Mouse (Mus musculus): ENCODE results near the gene Foxc1.

- TF ChIP-seq MAFK (IDR thresholded peaks at IDR 0.05; ENCODE audit: borderline replicate concordance, low read depth, low read length) (no peak), TAL1 (IDR thresholded peaks at IDR 0.05; ENCODE audit: low read length) (no peak), POLR2A (IDR thresholded peaks at IDR 0.05; ENCODE audit: control insufficient read depth in 1 of 2, insufficient read depth in 1 of 2, low read depth in 1 of 2, low read length in 2 of 2, poor library complexity in 1 of 2) (no peak), GATA1 (IDR thresholded peaks at IDR 0.05; ENCODE audit: low read depth, low read length) (no peak), ZMIZ1 (IDR thresholded peaks at IDR 0.05; ENCODE audit: low read depth, low read length) (no peak), TCF12 (IDR thresholded peaks at IDR 0.05; ENCODE audit: low read depth, low read length) (no peak), CHD1 (IDR thresholded peaks at IDR 0.05; ENCODE audit: low read depth, low read length) (no peak), ETS1 (IDR thresholded peaks at IDR 0.05; ENCODE audit: low read depth, low read length) (no peak), CTCF (IDR thresholded peaks at IDR 0.05 in 2 of 3, conservative IDR thresholded peaks at IDR 0.05 in 1 of 3; ENCODE audit: control insufficient read depth in 1 of 3, insufficient read depth in 1 of 3, low read depth in 2 of 3, low read length in 3 of 3, poor library complexity in 1 of 3, severe bottlenecking in 1 of 3) (no peak)
These were observed at the start of gene Foxc1 for GRCm38 (mm10) chr13:31806428-31806832.
